Mouse (Mus musculus) limb, embryonic 10.5 days (tissue): ENCODE results near the gene Stat5b. TPM values are rescaled to one million over a fixed set of nuclear protein-coding genes. Genes with fewer than 3 reads are reported as not detected.

Experiments used
- DNase-seq: peaks from one replicate; pipeline ENCODE4 v3.0.0-alpha.2; 2017; ENCODE audit warnings: low spot score
- H3K27ac ChIP-seq: fragments of 300-500 bp; sonication (generic); 2 replicates; pipeline ENCODE4 v1.5.1; 2016; ENCODE audit warnings: mild to moderate bottlenecking
- H3K27me3 ChIP-seq: fragments of 300-500 bp; sonication (generic); 2 replicates; pipeline ENCODE4 v1.6.1; 2016; ENCODE audit warnings: low read depth, mild to moderate bottlenecking; ENCODE audit not compliant: poor library complexity, severe bottlenecking
- H3K36me3 ChIP-seq: fragments of 300-500 bp; sonication (generic); 2 replicates; pipeline ENCODE4 v1.6.1; 2016; ENCODE audit warnings: mild to moderate bottlenecking, moderate library complexity
- H3K4me1 ChIP-seq: fragments of 300-500 bp; sonication (generic); 2 replicates; pipeline ENCODE4 v1.6.1; 2016
- H3K4me3 ChIP-seq: fragments of 300-500 bp; sonication (generic); 2 replicates; pipeline ENCODE4 v1.5.1; 2016; ENCODE audit warnings: mild to moderate bottlenecking, moderate library complexity
- H3K9me3 ChIP-seq: fragments of 300-500 bp; sonication (generic); replicated peaks from 2 replicates; pipeline ENCODE4 v1.6.1; 2016; ENCODE audit warnings: mild to moderate bottlenecking
- WGBS: fragments of 180-500 bp; shearing (Covaris S2); methylation state at CpG from one replicate; pipeline ENCODE4 v1.1.7; 2016; 5-methylcytosine and 5-hydroxymethylcytosine counted together
- polyA plus RNA-seq: library from polyadenylated mRNA; unstranded; fragments of >200 nt; fragmentation: Nextera tagmentation; extraction: Ambion mirVana; gene quantifications from 2 replicates; pipeline ENCODE4 v1.2.1, GENCODE M21; 2016

Stat5b gene
- polyA plus RNA-seq, 1 experiment from 2014 or later: 15.6 TPM

GRCm38 (mm10) chr11:100826161-100826866 is 24.2 kb downstream of the Stat5b start:
- Histone ChIP-seq H3K9me3 (no peaks in the 10 kb centered on the region), H3K27me3 (no peaks in the 10 kb centered on the region), H3K27ac (no peak overlapping the region), H3K36me3 (no peaks in the 10 kb centered on the region), H3K4me3 (no peak overlapping the region), H3K4me1 (peaks cover 26% of the 10 kb centered on the region)
- WGBS: 83% methylated on average over 13 of the region's 13 CpGs
- DNase-seq: no peak

GRCm38 (mm10) chr11:100825451-100825850 is 25.1 kb downstream of the Stat5b start:
- Histone ChIP-seq H3K27me3 (no peaks in the 10 kb centered on the region), H3K4me1 (peaks cover 33% of the 10 kb centered on the region), H3K4me3 (no peak overlapping the region), H3K36me3 (no peaks in the 10 kb centered on the region), H3K9me3 (no peaks in the 10 kb centered on the region), H3K27ac (no peak overlapping the region)
- WGBS: 85% methylated on average over 9 of the region's 9 CpGs
- no peak for DNase-seq

DNA sequence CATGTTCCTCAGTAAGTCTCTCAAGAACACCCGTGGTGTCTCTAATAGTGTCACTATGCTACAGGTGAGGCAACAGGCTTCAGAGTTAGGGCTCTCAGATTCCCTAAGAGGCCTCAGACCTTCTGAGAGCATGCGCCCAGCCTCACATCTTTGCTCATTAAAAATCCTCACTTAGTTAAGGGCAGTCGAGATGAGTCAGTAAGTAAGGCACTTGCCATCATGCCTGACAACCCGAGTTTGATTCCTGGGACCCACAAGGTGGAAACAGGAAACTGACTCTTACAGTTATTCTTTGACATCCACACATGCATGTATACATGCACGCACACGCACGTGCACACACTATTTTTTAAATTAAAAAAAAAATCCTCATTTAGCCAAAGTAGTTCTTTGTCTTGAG is 26.0 kb downstream of the Stat5b start:
- Histone ChIP-seq H3K4me3 (no peak overlapping the region), H3K27me3 (no peaks in the 10 kb centered on the region), H3K4me1 (peaks cover 42% of the 10 kb centered on the region), H3K27ac (no peak overlapping the region), H3K9me3 (no peaks in the 10 kb centered on the region), H3K36me3 (no peaks in the 10 kb centered on the region)
- WGBS: 86% methylated on average over 7 of the region's 7 CpGs
- DNase-seq: no peak

DNA sequence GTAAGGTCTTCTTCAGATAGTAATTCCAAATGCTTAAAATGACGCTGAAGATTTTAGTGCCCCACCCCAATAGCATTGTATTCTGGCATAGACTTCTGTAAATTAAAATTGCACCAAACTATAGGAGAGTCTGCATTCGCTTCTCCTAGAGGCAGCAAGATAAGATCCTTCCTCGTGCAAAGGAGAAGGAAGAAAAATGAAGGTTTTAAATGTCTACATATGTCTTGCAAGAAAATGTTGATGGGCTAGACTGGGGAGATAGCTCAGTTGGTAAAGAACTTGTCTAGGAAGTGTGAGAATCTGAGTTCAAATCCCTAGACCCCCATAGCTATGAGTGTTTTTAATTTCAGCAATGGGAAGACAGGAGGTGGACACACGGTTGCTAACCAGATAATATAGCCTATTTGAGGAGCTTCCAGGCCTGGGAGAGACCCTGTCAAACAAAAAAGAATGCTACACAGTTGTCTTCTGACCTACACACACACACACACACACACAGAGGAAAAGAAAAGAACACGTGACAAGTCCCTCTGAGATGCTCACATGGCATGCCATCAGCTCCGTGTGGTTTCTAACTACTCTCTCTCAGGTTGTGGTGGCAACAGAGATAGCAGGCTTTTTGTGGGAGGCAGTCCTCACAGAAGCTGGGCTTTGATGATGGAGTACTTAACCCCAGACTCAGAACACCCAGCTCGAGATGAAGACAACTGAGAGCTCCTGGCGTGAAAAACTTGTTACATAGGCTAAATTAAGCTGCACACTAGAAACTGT is 26.8 kb downstream of the Stat5b start:
- DNase-seq: no peak
- H3K9me3 ChIP-seq: no peaks in the 10 kb centered on the region
- no peak overlapping the region for H3K27ac ChIP-seq
- 76% methylated on average over 8 of the region's 8 CpGs for WGBS
- no peak overlapping the region for H3K4me3 ChIP-seq
- peaks cover 49% of the 10 kb centered on the region for H3K4me1 ChIP-seq
- no peaks in the 10 kb centered on the region for H3K27me3 ChIP-seq
- no peaks in the 10 kb centered on the region for H3K36me3 ChIP-seq

GRCm38 (mm10) chr11:100822365-100822764 is 28.2 kb downstream of the Stat5b start:
- peaks cover 54% of the 10 kb centered on the region for H3K4me1 ChIP-seq
- no peaks in the 10 kb centered on the region for H3K9me3 ChIP-seq
- no peaks in the 10 kb centered on the region for H3K27me3 ChIP-seq
- H3K27ac ChIP-seq: peak overlapping the region; percentile 43; the same call in 1 of the 2 replicates
- WGBS: 68% methylated on average over 12 of the region's 12 CpGs
- no peak for DNase-seq
- H3K4me3 ChIP-seq: no peak overlapping the region
- H3K36me3 ChIP-seq: no peaks in the 10 kb centered on the region

DNA sequence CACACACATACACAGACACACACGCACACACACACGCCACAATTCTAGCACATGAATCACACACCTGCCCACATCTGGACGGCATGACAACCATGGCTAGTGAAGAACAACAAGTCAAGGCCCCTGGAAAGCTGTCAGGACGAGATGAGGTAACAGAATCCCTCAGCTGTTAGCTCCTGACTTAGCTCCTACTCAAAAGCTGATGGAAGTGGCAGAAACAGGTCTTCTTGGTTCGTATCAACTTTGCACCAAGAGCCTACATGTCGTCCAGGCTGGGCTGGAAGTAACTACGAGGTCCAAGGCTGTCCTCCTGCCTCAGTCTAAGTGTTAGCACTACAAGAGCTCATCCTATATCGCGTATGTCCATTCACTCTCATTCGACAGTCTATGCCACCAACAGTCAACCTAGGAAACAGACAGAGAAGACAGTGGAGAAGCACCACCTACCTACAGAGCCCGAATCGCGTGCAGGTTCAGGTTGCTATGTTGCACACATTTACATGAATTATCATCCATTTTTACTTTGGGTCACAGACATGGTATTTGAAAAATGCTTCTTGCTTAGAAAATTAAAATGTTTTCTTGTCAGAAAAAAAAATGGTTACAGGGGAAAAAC is 28.8 kb downstream of the Stat5b start:
- Histone ChIP-seq H3K36me3 (no peaks in the 10 kb centered on the region), H3K4me1 (peaks cover 52% of the 10 kb centered on the region), H3K9me3 (no peaks in the 10 kb centered on the region), H3K27me3 (no peaks in the 10 kb centered on the region), H3K27ac (no peak overlapping the region), H3K4me3 (no peak overlapping the region)
- 88% methylated on average over 13 of the region's 13 CpGs for WGBS
- DNase-seq: no peak

GRCm38 (mm10) chr11:100820047-100820446 is 30.5 kb downstream of the Stat5b start:
- Histone ChIP-seq H3K4me3 (no peak overlapping the region), H3K36me3 (no peaks in the 10 kb centered on the region), H3K27me3 (no peaks in the 10 kb centered on the region), H3K27ac (no peak overlapping the region; the same call in 1 of the 2 replicates), H3K4me1 (peaks cover 50% of the 10 kb centered on the region), H3K9me3 (no peaks in the 10 kb centered on the region)
- DNase-seq: peak; percentile 39
- 48% methylated on average over 8 of the region's 8 CpGs for WGBS

GRCm38 (mm10) chr11:100819626-100820025 is 30.9 kb downstream of the Stat5b start:
- H3K27me3 ChIP-seq: no peaks in the 10 kb centered on the region
- no peak overlapping the region for H3K4me3 ChIP-seq
- H3K27ac ChIP-seq: no peak overlapping the region; the same call in 1 of the 2 replicates
- 71% methylated on average over 16 of the region's 16 CpGs for WGBS
- no peaks in the 10 kb centered on the region for H3K36me3 ChIP-seq
- no peaks in the 10 kb centered on the region for H3K9me3 ChIP-seq
- DNase-seq: no peak
- peaks cover 55% of the 10 kb centered on the region for H3K4me1 ChIP-seq

DNA sequence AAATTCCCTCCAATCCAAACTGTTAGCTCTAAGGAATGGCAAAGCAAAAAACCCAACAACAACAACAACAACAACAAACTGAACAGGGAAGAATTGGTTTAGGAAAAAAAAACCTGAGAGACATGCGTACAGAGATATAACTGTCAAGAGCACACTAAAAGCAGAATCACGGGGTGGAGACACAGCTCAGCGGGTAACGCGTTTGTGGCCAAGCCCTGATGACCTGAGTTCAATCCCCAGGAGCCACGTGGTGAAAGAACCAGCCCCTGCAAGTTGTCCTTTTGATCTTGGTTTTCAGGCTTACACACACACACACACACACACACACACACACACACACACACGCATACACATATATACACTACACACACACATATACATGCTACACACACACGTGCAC is 31.5 kb downstream of the Stat5b start:
- no peak overlapping the region for H3K4me3 ChIP-seq
- no peaks in the 10 kb centered on the region for H3K36me3 ChIP-seq
- no peak overlapping the region for H3K27ac ChIP-seq
- DNase-seq: no peak
- peaks cover 58% of the 10 kb centered on the region for H3K4me1 ChIP-seq
- WGBS: 45% methylated on average over 8 of the region's 8 CpGs
- no peaks in the 10 kb centered on the region for H3K9me3 ChIP-seq
- H3K27me3 ChIP-seq: no peaks in the 10 kb centered on the region

DNA sequence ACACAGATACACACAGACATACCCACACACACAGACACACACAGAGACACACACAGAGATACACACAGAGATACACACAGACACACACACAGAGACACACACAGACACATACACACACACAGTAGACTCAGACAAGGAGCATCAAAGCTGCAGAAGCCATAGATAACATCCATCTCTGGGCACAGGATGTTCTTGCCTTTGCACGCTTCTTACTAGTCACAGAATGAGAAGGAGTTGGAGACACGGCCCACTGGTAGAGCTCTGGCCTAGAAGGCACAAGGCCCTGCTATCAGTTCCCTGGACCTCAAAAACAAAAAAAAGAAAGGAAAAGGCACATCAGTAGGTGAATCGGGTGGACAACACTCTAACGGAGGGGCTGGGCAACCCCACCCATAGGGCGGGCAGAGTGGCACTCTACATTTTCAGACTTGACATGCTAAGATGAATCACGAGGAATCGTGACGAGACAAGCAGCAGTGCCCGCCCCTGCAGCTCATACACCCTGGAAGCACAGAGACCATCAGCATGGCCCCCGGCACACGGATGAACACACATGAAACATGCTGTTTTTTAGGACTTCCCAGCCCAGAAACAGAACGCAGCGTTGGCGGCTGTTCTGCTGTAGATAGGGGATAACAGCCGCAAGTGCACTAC is 32.0 kb downstream of the Stat5b start:
- H3K27ac ChIP-seq: no peak overlapping the region
- no peaks in the 10 kb centered on the region for H3K27me3 ChIP-seq
- peaks cover 58% of the 10 kb centered on the region for H3K4me1 ChIP-seq
- H3K4me3 ChIP-seq: no peak overlapping the region
- H3K36me3 ChIP-seq: no peaks in the 10 kb centered on the region
- no peak for DNase-seq
- no peaks in the 10 kb centered on the region for H3K9me3 ChIP-seq
- 90% methylated on average over 15 of the region's 15 CpGs for WGBS

DNA sequence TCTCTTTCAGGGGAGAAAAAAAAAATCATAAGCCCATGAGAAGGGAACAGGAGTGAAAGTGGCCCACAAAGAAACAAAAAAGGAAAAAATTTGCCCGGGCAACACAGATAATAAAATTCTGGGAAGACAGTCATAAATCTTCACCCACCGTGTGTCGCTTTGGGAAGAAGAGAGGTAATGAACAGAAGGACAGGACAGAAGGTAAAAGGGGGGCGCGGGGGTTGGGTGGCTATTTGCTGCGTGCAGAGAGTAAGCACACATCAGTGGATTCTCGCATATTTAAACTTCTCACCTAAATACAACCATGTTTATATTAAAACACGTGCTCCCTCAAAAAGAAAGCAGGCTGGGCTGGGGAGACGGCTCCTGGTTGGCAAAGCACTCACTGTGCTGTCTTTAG is 33.2 kb downstream of the Stat5b start:
- peaks cover 53% of the 10 kb centered on the region for H3K4me1 ChIP-seq
- 64% methylated on average over 9 of the region's 9 CpGs for WGBS

DNA sequence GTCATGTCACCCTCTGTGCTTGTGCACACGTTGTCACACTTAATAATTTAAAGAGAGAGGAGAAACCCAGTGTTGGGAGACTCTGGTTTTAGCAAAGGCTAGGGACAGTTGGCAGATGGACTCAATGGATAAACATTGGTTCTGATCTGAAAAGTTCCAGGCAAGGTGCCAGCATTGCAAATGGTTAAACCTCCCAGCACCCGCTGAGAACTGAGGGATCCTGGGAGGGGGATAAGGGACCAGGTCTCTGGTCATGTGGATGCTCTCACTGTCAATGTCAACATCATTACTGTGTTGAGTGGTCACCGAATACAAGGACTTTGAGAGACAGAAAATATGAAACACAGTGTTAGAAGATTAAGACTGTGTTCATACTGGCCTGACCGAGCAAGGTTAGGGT is 33.7 kb downstream of the Stat5b start:
- H3K27ac ChIP-seq: no peak overlapping the region
- H3K36me3 ChIP-seq: 0 out of 2 replicates have a peak, but pooled peaks cover 4% of the 10 kb centered on the region
- 81% methylated on average over 4 of the region's 4 CpGs for WGBS
- no peaks in the 10 kb centered on the region for H3K9me3 ChIP-seq
- H3K4me3 ChIP-seq: no peak overlapping the region
- no peak for DNase-seq
- no peaks in the 10 kb centered on the region for H3K27me3 ChIP-seq
- peaks cover 51% of the 10 kb centered on the region for H3K4me1 ChIP-seq

More for the DNA sequence above, 33.2 kb downstream of the Stat5b start:
- no peaks in the 10 kb centered on the region for H3K9me3 ChIP-seq
- H3K4me3 ChIP-seq: no peak overlapping the region
- 0 out of 2 replicates have a peak, but pooled peaks cover 1% of the 10 kb centered on the region for H3K36me3 ChIP-seq
- no peaks in the 10 kb centered on the region for H3K27me3 ChIP-seq
- DNase-seq: no peak
- no peak overlapping the region for H3K27ac ChIP-seq
